Mouse (Mus musculus) G1E (cell line): ENCODE results near the gene Cdc73.

Experiments used
- CTCF ChIP-seq: IDR thresholded peaks from 2 replicates; pipeline ENCODE4 v1.5.1; 2012; ENCODE audit warnings: low read depth, low read length, inconsistent platforms, mixed read lengths
- GATA1 ChIP-seq: IDR thresholded peaks from 2 replicates; pipeline ENCODE4 v1.6.1; 2012; ENCODE audit warnings: borderline replicate concordance, low read length, inconsistent platforms, mixed read lengths
- POLR2AphosphoS5 ChIP-seq: IDR thresholded peaks from 2 replicates; pipeline ENCODE4 v1.6.1; 2012; ENCODE audit warnings: low read depth, low read length, inconsistent platforms; ENCODE audit not compliant: insufficient replicate concordance
- TAL1 ChIP-seq: conservative IDR thresholded peaks from 2 replicates; pipeline ENCODE4 v1.6.1; 2012; ENCODE audit warnings: low read depth, low read length, inconsistent platforms, mixed read lengths

DNA sequence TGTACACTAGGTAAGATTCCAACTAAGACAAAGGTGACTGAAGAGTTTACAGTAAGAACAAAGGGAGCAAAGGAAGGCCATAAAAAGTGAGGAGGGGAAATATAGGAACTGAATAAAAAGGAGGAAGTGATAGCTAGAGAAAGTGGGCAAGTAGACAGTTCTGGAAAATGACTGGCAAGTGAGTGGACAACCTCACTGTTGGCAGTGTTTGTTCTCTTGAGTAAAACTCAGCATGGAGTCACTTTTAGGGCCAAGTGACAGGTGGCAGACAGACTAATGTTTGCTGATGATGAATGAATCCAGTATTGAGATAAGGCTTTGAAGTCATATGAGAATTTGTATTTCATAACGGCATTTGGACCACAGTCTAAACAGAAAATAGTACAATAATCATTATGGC lies 144.5 kb downstream of the Cdc73 start:
- TF ChIP-seq CTCF = no peak
- no peak for TF ChIP-seq GATA1
- no peak for TF ChIP-seq TAL1
- TF ChIP-seq POLR2AphosphoS5 = no peak
